In genomic region chr8:95017451-95017850, GRCm38 (mm10) we compare ENCODE assay signal across 13 mouse cellular contexts. TPM values are rescaled to one million over a fixed set of nuclear protein-coding genes. Genes with fewer than 3 reads are reported as not detected.
DNase-seq lines count a peak whose midpoint lies in the region; ATAC-seq and TF ChIP-seq lines count a peak whose summit lies in the region.
"Had no signal": no experiment of that assay in that cellular context is flagged by ENCODE, and none has a peak within 500 bp of the region (broad histone marks: within the 10 kb centered on the region; RNA-seq: fewer than 3 reads in every experiment).

Adgrg3 (plus strand) TSS chr8:95017692.

- no peak within 1 kb of the TSS for H3K9ac ChIP-seq in forebrain, embryonic 12.5 days
- no peak within 1 kb of the TSS for H3K9ac ChIP-seq in midbrain, embryonic 14.5 days (replicated peaks; ENCODE audit: low read length)
- no peak within 1 kb of the TSS for H3K9ac ChIP-seq in stomach, postnatal 0 days (ENCODE audit: low read length)

- no peak within 1 kb of the TSS for H3K4me3 ChIP-seq in forebrain, embryonic 10.5 days
- no peak within 1 kb of the TSS for H3K4me3 ChIP-seq in forebrain, embryonic 12.5 days (replicated peaks)
- H3K4me3 ChIP-seq in midbrain, embryonic 14.5 days (replicated peaks; ENCODE audit: low read depth, low read length), result no peak within 1 kb of the TSS
- H3K4me3 ChIP-seq in midbrain, embryonic 10.5 days, result no peak within 1 kb of the TSS
- H3K4me3 ChIP-seq in megakaryocyte, embryonic 14.5 days (replicated peaks), result peak within 1 kb of the TSS; percentile 82
- no peak within 1 kb of the TSS for H3K4me3 ChIP-seq in stomach, postnatal 0 days (ENCODE audit: low read depth, low read length)

- no peaks in the 10 kb centered on the region for H3K27me3 ChIP-seq in forebrain, embryonic 10.5 days (ENCODE audit: poor library complexity, severe bottlenecking)
- no peaks in the 10 kb centered on the region for H3K27me3 ChIP-seq in forebrain, embryonic 12.5 days
- no peaks in the 10 kb centered on the region for H3K27me3 ChIP-seq in midbrain, embryonic 14.5 days (ENCODE audit: control insufficient read depth, insufficient read depth, low read length)
- H3K27me3 ChIP-seq in midbrain, embryonic 10.5 days (ENCODE audit: low read depth, poor library complexity, severe bottlenecking), result no peaks in the 10 kb centered on the region
- no peaks in the 10 kb centered on the region for H3K27me3 ChIP-seq in megakaryocyte, embryonic 14.5 days (replicated peaks)
- no peaks in the 10 kb centered on the region for H3K27me3 ChIP-seq in stomach, postnatal 0 days (ENCODE audit: control insufficient read depth, insufficient read depth, low read length)

- H3K4me2 ChIP-seq in forebrain, embryonic 12.5 days, result no peak within 1 kb of the TSS
- no peak within 1 kb of the TSS for H3K4me2 ChIP-seq in midbrain, embryonic 14.5 days (ENCODE audit: low read length)
- no peak within 1 kb of the TSS for H3K4me2 ChIP-seq in stomach, postnatal 0 days (replicated peaks; ENCODE audit: low read depth)

- DNase-seq in forebrain, embryonic 10.5 days (ENCODE audit: extremely low spot score, low spot score), result no peak
- DNase-seq in midbrain, embryonic 14.5 days, result no peak
- DNase-seq in midbrain, embryonic 10.5 days (ENCODE audit: low spot score), result no peak
- no peak for DNase-seq in stomach, postnatal 0 days (ENCODE audit: low spot score)
- no peak for DNase-seq in urinary bladder, postnatal 25 days (ENCODE audit: low spot score)
- DNase-seq in heart, adult 8-10 months (ENCODE audit: low spot score), result no peak
- DNase-seq: cerebellum, adult 2 months; kidney, postnatal 25 days; left cerebral cortex, postnatal 4 days; right cerebral cortex, postnatal 25 days; thymus, postnatal 25 days had no signal

- TF ChIP-seq CTCF in stomach, postnatal 0 days (IDR thresholded peaks at IDR 0.05; ENCODE audit: low read depth), result no peak

- peaks cover 33% of the 10 kb centered on the region for H3K36me3 ChIP-seq in forebrain, embryonic 10.5 days (replicated peaks)
- peaks cover 32% of the 10 kb centered on the region for H3K36me3 ChIP-seq in forebrain, embryonic 12.5 days (replicated peaks)
- peaks cover 37% of the 10 kb centered on the region for H3K36me3 ChIP-seq in midbrain, embryonic 14.5 days (ENCODE audit: control insufficient read depth, insufficient read depth, low read length)
- H3K36me3 ChIP-seq in midbrain, embryonic 10.5 days, result peaks cover 42% of the 10 kb centered on the region
- peaks cover 86% of the 10 kb centered on the region for H3K36me3 ChIP-seq in megakaryocyte, embryonic 14.5 days (replicated peaks; ENCODE audit: low read length)
- H3K36me3 ChIP-seq in stomach, postnatal 0 days (ENCODE audit: control insufficient read depth, insufficient read depth, low read length), result no peaks in the 10 kb centered on the region

- H3K27ac ChIP-seq in forebrain, embryonic 10.5 days, result 0 out of 2 replicates have a peak within 1 kb of the TSS, but pooled peaks have one; percentile 20
- H3K27ac ChIP-seq in forebrain, embryonic 12.5 days, result no peak within 1 kb of the TSS; the same call in 1 of the 2 replicates
- no peak within 1 kb of the TSS; the same call in 1 of the 2 replicates for H3K27ac ChIP-seq in midbrain, embryonic 14.5 days (replicated peaks; ENCODE audit: low read depth, low read length)
- no peak within 1 kb of the TSS for H3K27ac ChIP-seq in midbrain, embryonic 10.5 days (replicated peaks)
- 0 out of 2 replicates have a peak within 1 kb of the TSS, but pooled peaks have one; percentile 4 for H3K27ac ChIP-seq in stomach, postnatal 0 days (replicated peaks)

- 79% methylated on average over 11 of the region's 11 CpGs for WGBS in forebrain, embryonic 10.5 days
- WGBS in forebrain, embryonic 12.5 days, result 79% methylated on average over 11 of the region's 11 CpGs
- WGBS in midbrain, embryonic 14.5 days, result 85% methylated on average over 11 of the region's 11 CpGs
- 85% methylated on average over 11 of the region's 11 CpGs for WGBS in midbrain, embryonic 10.5 days
- 60% methylated on average over 11 of the region's 11 CpGs for WGBS in stomach, postnatal 0 days

- H3K9me3 ChIP-seq in forebrain, embryonic 10.5 days, result no peaks in the 10 kb centered on the region
- no peaks in the 10 kb centered on the region for H3K9me3 ChIP-seq in forebrain, embryonic 12.5 days
- no peaks in the 10 kb centered on the region for H3K9me3 ChIP-seq in midbrain, embryonic 14.5 days (ENCODE audit: control insufficient read depth, low read length)
- H3K9me3 ChIP-seq in midbrain, embryonic 10.5 days (replicated peaks), result no peaks in the 10 kb centered on the region
- H3K9me3 ChIP-seq in megakaryocyte, embryonic 14.5 days, result no peaks in the 10 kb centered on the region
- H3K9me3 ChIP-seq in stomach, postnatal 0 days (ENCODE audit: control insufficient read depth, low read length), result no peaks in the 10 kb centered on the region

- no peak for ATAC-seq in forebrain, embryonic 12.5 days (ENCODE audit: low FRiP score)
- ATAC-seq in midbrain, embryonic 14.5 days (ENCODE audit: low FRiP score, low TSS enrichment), result 0 out of 2 replicates have a peak, but pooled peaks have one; percentile 34
- ATAC-seq in stomach, postnatal 0 days (ENCODE audit: low FRiP score, low TSS enrichment), result no peak

- H3K4me1 ChIP-seq in forebrain, embryonic 10.5 days, result peaks cover 20% of the 10 kb centered on the region
- peaks cover 3% of the 10 kb centered on the region; the same call in 1 of the 2 replicates for H3K4me1 ChIP-seq in forebrain, embryonic 12.5 days
- no peaks in the 10 kb centered on the region for H3K4me1 ChIP-seq in midbrain, embryonic 14.5 days (ENCODE audit: control insufficient read depth, insufficient read depth, low read length)
- H3K4me1 ChIP-seq in midbrain, embryonic 10.5 days, result peaks cover 18% of the 10 kb centered on the region
- H3K4me1 ChIP-seq in megakaryocyte, embryonic 14.5 days, result peaks cover 99% of the 10 kb centered on the region
- no peaks in the 10 kb centered on the region for H3K4me1 ChIP-seq in stomach, postnatal 0 days (replicated peaks; ENCODE audit: control insufficient read depth, insufficient read depth)

- no peak for TF ChIP-seq EP300 in stomach, postnatal 0 days (optimal IDR thresholded peaks at IDR 0.05)

RNA-seq across cellular contexts. Expression of gene Adgrg3, which starts in this region (rescaled TPM):
- 4.9 and 5.2 TPM in 2 replicates for polyA plus RNA-seq in forebrain, embryonic 10.5 days (2016; fragmentation: Nextera tagmentation; extraction: Ambion mirVana)
- 1.7 and 2.4 TPM in 2 replicates for polyA plus RNA-seq in forebrain, embryonic 12.5 days (2016; fragmentation: Nextera tagmentation; extraction: Ambion mirVana)
- polyA plus RNA-seq in midbrain, embryonic 14.5 days (2014; fragmentation: Nextera tagmentation; extraction: Ambion mirVana), result 0.24 and 1.3 TPM in 2 replicates
- polyA plus RNA-seq in midbrain, embryonic 10.5 days (2016; fragmentation: Nextera tagmentation; extraction: Ambion mirVana), result 3.8 and 3.9 TPM in 2 replicates
- polyA plus RNA-seq in megakaryocyte, embryonic 14.5 days (2012; ENCODE audit: insufficient read depth, low replicate concordance), result 111 and 126 TPM in 2 replicates
- polyA plus RNA-seq in stomach, postnatal 0 days (2015; fragmentation: Nextera tagmentation; extraction: Ambion mirVana), result 0.61 and 0.92 TPM in 2 replicates
- 1 to 10 TPM in 3 of 4 experiments, under 1 TPM in 1; 0.75 to 1.3 (median 1.2) TPM for total RNA-seq in heart, adult 8-10 months (2022)

Comparison
In these comparisons a context has a peak if more than half of its experiments do, and no peak if none do; other contexts are left out.
1. RNA of gene Adgrg3 (polyA plus RNA-seq): 111 to 126 TPM in megakaryocyte, embryonic 14.5 days; 4.9 to 5.2 TPM in forebrain, embryonic 10.5 days, 3.8 to 3.9 TPM in midbrain, embryonic 10.5 days, 1.7 to 2.4 TPM in forebrain, embryonic 12.5 days, 0.24 to 1.3 TPM in midbrain, embryonic 14.5 days and 0.61 to 0.92 TPM in stomach, postnatal 0 days; every median in the first group is over 10 times any median in the second.
2. H3K27ac ChIP-seq: peak in forebrain, embryonic 10.5 days (single experiment) and stomach, postnatal 0 days (single experiment); none in forebrain, embryonic 12.5 days (single experiment), midbrain, embryonic 14.5 days (single experiment) and midbrain, embryonic 10.5 days (single experiment).